Mouse (Mus musculus): Measurements from ENCODE around the gene Fa2h. TPM values are rescaled to one million over a fixed set of nuclear protein-coding genes. Genes with fewer than 3 reads are reported as not detected.

The Fa2h gene
- polyA plus RNA-seq, 1 experiment from 2014 or later: not detected

GRCm38 (mm10) chr8:111299363-111299820, 94.2 kb downstream of the Fa2h start:
- peaks cover 17% of the 10 kb centered on the region for H3K36me3 ChIP-seq
- peak; percentile 33; the same call in 1 of the 2 replicates for ATAC-seq (ENCODE audit: insufficient number of reproducible peaks, low FRiP score)
- peak overlapping the region; percentile 74 for H3K4me2 ChIP-seq
- H3K27me3 ChIP-seq (replicated peaks): no peaks in the 10 kb centered on the region
- H3K4me3 ChIP-seq: peak overlapping the region; percentile 84
- H3K4me1 ChIP-seq (replicated peaks): peaks cover 12% of the 10 kb centered on the region
- WGBS: under 1% methylated on average over 28 of the region's 28 CpGs
- H3K9ac ChIP-seq: peak overlapping the region; percentile 91
- no peaks in the 10 kb centered on the region for H3K9me3 ChIP-seq (replicated peaks)
- peak overlapping the region; percentile 93 for H3K27ac ChIP-seq (ENCODE audit: poor library complexity, severe bottlenecking)

- H3K4me1 ChIP-seq (replicated peaks): peaks cover 12% of the 10 kb centered on the region
- peaks cover 30% of the 10 kb centered on the region for H3K36me3 ChIP-seq
- H3K27ac ChIP-seq (ENCODE audit: poor library complexity, severe bottlenecking): no peak overlapping the region
- H3K27me3 ChIP-seq (replicated peaks): no peaks in the 10 kb centered on the region
- 87% methylated on average over 1 of the region's 1 CpGs for WGBS
- no peaks in the 10 kb centered on the region for H3K9me3 ChIP-seq (replicated peaks)
- peak overlapping the region; percentile 51 for H3K4me2 ChIP-seq
- no peak for ATAC-seq (ENCODE audit: insufficient number of reproducible peaks, low FRiP score)
- H3K9ac ChIP-seq: no peak overlapping the region
- no peak overlapping the region for H3K4me3 ChIP-seq
These were observed 95.6 kb downstream of the Fa2h start for GRCm38 (mm10) chr8:111298011-111298410.

Other genes with a start within 250 kb of the Fa2h start
- gene Glg1, start 134.6 kb downstream of the Fa2h start, polyA plus RNA-seq (2016; fragmentation: Nextera tagmentation; extraction: Ambion mirVana): 91.2 and 94.3 TPM in 2 replicates
- gene Rfwd3, start 93.6 kb downstream of the Fa2h start, polyA plus RNA-seq (2016; fragmentation: Nextera tagmentation; extraction: Ambion mirVana): 45.1 and 48.0 TPM in 2 replicates
- 1.8 and 2.3 TPM in 2 replicates for gene Mlkl, start 55.6 kb downstream of the Fa2h start, polyA plus RNA-seq (2016; fragmentation: Nextera tagmentation; extraction: Ambion mirVana)
- 4.7 and 4.9 TPM in 2 replicates for gene Wdr59, start 128.3 kb upstream of the Fa2h start, polyA plus RNA-seq (2016; fragmentation: Nextera tagmentation; extraction: Ambion mirVana)
- 33.1 and 35.1 TPM in 2 replicates for gene Znrf1, start 142.3 kb upstream of the Fa2h start, polyA plus RNA-seq (2016; fragmentation: Nextera tagmentation; extraction: Ambion mirVana)
- 0.70 and 0.92 TPM in 2 replicates for gene Ldhd, start 236.6 kb upstream of the Fa2h start, polyA plus RNA-seq (2016; fragmentation: Nextera tagmentation; extraction: Ambion mirVana)
- 14.4 and 15.6 TPM in 2 replicates for gene Zfp1, start 249.6 kb upstream of the Fa2h start, polyA plus RNA-seq (2016; fragmentation: Nextera tagmentation; extraction: Ambion mirVana)

Data from heart, embryonic 12.5 days (tissue).